Mouse (Mus musculus): ENCODE data around the gene Angel2. TPM values are rescaled to one million over a fixed set of nuclear protein-coding genes. Genes with fewer than 3 reads are reported as not detected.
A peak's percentile ranks its signal among the peaks of the same experiment; 100 is the strongest.
"Not testable (repeated sequence)": the region's sequence is repeated elsewhere in the genome, so short reads cannot be mapped to it uniquely, and the experiment has no call there.

Angel2 gene
- total RNA-seq (2021) = 10 to 100 TPM; 53.1 to 60.0 TPM
- long read RNA-seq, experiment 1, transcript Angel2-202 (9 exons, 3,714 nt) = major isoform, 8 of 48 reads
- long read RNA-seq, experiment 1, partial matches to known transcripts = 10 of 48 reads
- long read RNA-seq, experiment 1, other reads (novel, unspliced or antisense) = 29 of 48 reads
- long read RNA-seq, experiment 2, transcript Angel2-202 (9 exons, 3,714 nt) = major isoform, 23 of 75 reads
- long read RNA-seq, experiment 2, partial matches to known transcripts = 3 of 75 reads
- long read RNA-seq, experiment 2, other reads (novel, unspliced or antisense) = 49 of 75 reads

GRCm38 (mm10) chr1:190924812-190925211 is at the start of gene Angel2:
Gene Angel2 (plus strand): TSS chr1:190925112.
- DNase-seq (ENCODE audit: low spot score in 2 of 2); H3K4me3 ChIP-seq; H3K27ac ChIP-seq: not testable (repeated sequence)

GRCm38 (mm10) chr1:190875751-190876150 is 49.2 kb upstream of the Angel2 start:
- H3K27ac ChIP-seq = peak overlapping the region; percentile 81
- no peak overlapping the region for H3K4me3 ChIP-seq
- peak; percentile 48 to 64 for DNase-seq (ENCODE audit: low spot score in 2 of 2)
- no peak for TF ChIP-seq CTCF (conservative IDR thresholded peaks at IDR 0.05)

GRCm38 (mm10) chr1:190880638-190881037 is 44.3 kb upstream of the Angel2 start:
- TF ChIP-seq CTCF (conservative IDR thresholded peaks at IDR 0.05) = no peak
- DNase-seq (ENCODE audit: low spot score in 2 of 2) = no peak
- H3K4me3 ChIP-seq = no peak overlapping the region
- no peak overlapping the region for H3K27ac ChIP-seq

- Histone ChIP-seq H3K4me3 (no peak overlapping the region), H3K27ac (no peak overlapping the region)
- peak; percentile 48 to 75 for DNase-seq (ENCODE audit: low spot score in 2 of 2)
- TF ChIP-seq CTCF (conservative IDR thresholded peaks at IDR 0.05) = peak; percentile 85
Measured at GRCm38 (mm10) chr1:190881422-190881821, 43.5 kb upstream of the Angel2 start.

GRCm38 (mm10) chr1:190886014-190886413 is 38.9 kb upstream of the Angel2 start:
- Histone ChIP-seq H3K4me3 (no peak overlapping the region), H3K27ac (no peak overlapping the region)
- no peak for TF ChIP-seq CTCF (conservative IDR thresholded peaks at IDR 0.05)
- DNase-seq (ENCODE audit: low spot score in 2 of 2) = no peak

GRCm38 (mm10) chr1:190888031-190888430 is 36.9 kb upstream of the Angel2 start:
- no peak for TF ChIP-seq CTCF (conservative IDR thresholded peaks at IDR 0.05)
- no peak for DNase-seq (ENCODE audit: low spot score in 2 of 2)
- Histone ChIP-seq H3K27ac (no peak overlapping the region), H3K4me3 (no peak overlapping the region)

- H3K4me3 ChIP-seq = no peak overlapping the region
- DNase-seq (ENCODE audit: low spot score in 2 of 2) = no peak
- H3K27ac ChIP-seq = no peak overlapping the region
- no peak for TF ChIP-seq CTCF (conservative IDR thresholded peaks at IDR 0.05)
Measured at GRCm38 (mm10) chr1:190888646-190889045, 36.3 kb upstream of the Angel2 start.

- Histone ChIP-seq H3K4me3 (no peak overlapping the region), H3K27ac (no peak overlapping the region)
- no peak for DNase-seq (ENCODE audit: low spot score in 2 of 2)
- TF ChIP-seq CTCF (conservative IDR thresholded peaks at IDR 0.05) = no peak
Measured at GRCm38 (mm10) chr1:190893559-190894167, 31.2 kb upstream of the Angel2 start.

- no peak overlapping the region for H3K4me3 ChIP-seq
- no peak for TF ChIP-seq CTCF (conservative IDR thresholded peaks at IDR 0.05)
- no peak overlapping the region for H3K27ac ChIP-seq
- DNase-seq (ENCODE audit: low spot score in 2 of 2) = no peak
Measured at GRCm38 (mm10) chr1:190898186-190898585, 26.7 kb upstream of the Angel2 start.

GRCm38 (mm10) chr1:190898899-190899575 is 25.9 kb upstream of the Angel2 start:
- DNase-seq (ENCODE audit: low spot score in 2 of 2) = no peak
- no peak overlapping the region for H3K27ac ChIP-seq
- no peak for TF ChIP-seq CTCF (conservative IDR thresholded peaks at IDR 0.05)
- H3K4me3 ChIP-seq = no peak overlapping the region

- DNase-seq (ENCODE audit: low spot score in 2 of 2) = no peak
- Histone ChIP-seq H3K27ac (no peak overlapping the region), H3K4me3 (no peak overlapping the region)
- no peak for TF ChIP-seq CTCF (conservative IDR thresholded peaks at IDR 0.05)
Measured at GRCm38 (mm10) chr1:190901082-190901481, 23.8 kb upstream of the Angel2 start.

- Histone ChIP-seq H3K27ac (no peak overlapping the region), H3K4me3 (no peak overlapping the region)
- TF ChIP-seq CTCF (conservative IDR thresholded peaks at IDR 0.05) = no peak
- DNase-seq (ENCODE audit: low spot score in 2 of 2) = no peak
Measured at GRCm38 (mm10) chr1:190904136-190904535, 20.8 kb upstream of the Angel2 start.

- TF ChIP-seq CTCF (conservative IDR thresholded peaks at IDR 0.05) = no peak
- H3K4me3 ChIP-seq = no peak overlapping the region
- no peak overlapping the region for H3K27ac ChIP-seq
- DNase-seq (ENCODE audit: low spot score in 2 of 2) = no peak
Measured at GRCm38 (mm10) chr1:190904714-190905113, 20.2 kb upstream of the Angel2 start.
